Mouse (Mus musculus): ENCODE results near the gene Gon7. TPM values are rescaled to one million over a fixed set of nuclear protein-coding genes. Genes with fewer than 3 reads are reported as not detected.

The Gon7 gene
- polyA plus RNA-seq, 1 experiment from 2014 or later = 43.9 TPM

DNA sequence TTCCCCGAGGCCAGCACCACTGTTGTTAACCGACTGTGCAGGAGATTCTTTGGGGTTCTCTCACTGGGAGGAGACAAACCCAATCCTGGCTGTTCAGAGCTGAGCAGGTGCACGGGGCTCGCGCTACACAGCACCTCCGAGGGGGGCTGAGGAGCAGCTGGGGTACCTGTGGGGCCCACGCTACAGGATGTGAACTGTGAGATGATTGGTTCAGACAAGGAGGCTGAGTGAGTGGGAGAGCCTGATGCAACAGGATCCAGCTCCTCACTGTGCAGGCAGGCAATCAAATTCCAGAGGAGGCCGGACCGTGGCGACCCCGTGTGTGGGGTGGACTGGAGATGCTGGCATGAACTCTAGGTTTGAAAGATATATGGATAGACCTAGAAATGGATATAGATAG lies 35.2 kb downstream of the Gon7 start:
- DNase-seq (ENCODE audit: low spot score) = no peak
- Histone ChIP-seq H3K4me2 (ENCODE audit: low read depth, severe bottlenecking) (no peak overlapping the region), H3K4me3 (ENCODE audit: low read depth, low read length) (no peak overlapping the region), H3K36me3 (ENCODE audit: control insufficient read depth, insufficient read depth, low read length) (no peaks in the 10 kb centered on the region), H3K27ac (replicated peaks; ENCODE audit: low read depth, low read length) (no peak overlapping the region), H3K4me1 (ENCODE audit: control insufficient read depth, insufficient read depth, low read length) (no peaks in the 10 kb centered on the region), H3K9me3 (ENCODE audit: control insufficient read depth, low read length) (no peaks in the 10 kb centered on the region), H3K27me3 (ENCODE audit: control insufficient read depth, insufficient read depth, low read length) (no peaks in the 10 kb centered on the region), H3K9ac (ENCODE audit: low read length) (no peak overlapping the region)
- no peak for ATAC-seq (ENCODE audit: insufficient number of reproducible peaks, low FRiP score, low TSS enrichment, low read depth)
- 60% methylated on average over 11 of the region's 11 CpGs for WGBS

- WGBS = 35% methylated on average over 13 of the region's 13 CpGs
- no peaks in the 10 kb centered on the region for H3K36me3 ChIP-seq (ENCODE audit: control insufficient read depth, insufficient read depth, low read length)
- H3K27me3 ChIP-seq (ENCODE audit: control insufficient read depth, insufficient read depth, low read length) = no peaks in the 10 kb centered on the region
- no peak overlapping the region for H3K4me3 ChIP-seq (ENCODE audit: low read depth, low read length)
- DNase-seq (ENCODE audit: low spot score) (peak; percentile 78), ATAC-seq (ENCODE audit: insufficient number of reproducible peaks, low FRiP score, low TSS enrichment, low read depth) (peak; percentile 45; the same call in 1 of the 2 replicates)
- 0 out of 2 replicates have a peak overlapping the region, but pooled peaks have one; percentile 22 for H3K4me2 ChIP-seq (ENCODE audit: low read depth, severe bottlenecking)
- no peak overlapping the region for H3K27ac ChIP-seq (replicated peaks; ENCODE audit: low read depth, low read length)
- H3K9me3 ChIP-seq (ENCODE audit: control insufficient read depth, low read length) = no peaks in the 10 kb centered on the region
- no peaks in the 10 kb centered on the region for H3K4me1 ChIP-seq (ENCODE audit: control insufficient read depth, insufficient read depth, low read length)
- H3K9ac ChIP-seq (ENCODE audit: low read length) = no peak overlapping the region
Observed at GRCm38 (mm10) chr12:102719552-102720315, 37.9 kb downstream of the Gon7 start.

GRCm38 (mm10) chr12:102714654-102715395 lies 42.8 kb downstream of the Gon7 start:
- Histone ChIP-seq H3K4me2 (ENCODE audit: low read depth, severe bottlenecking) (no peak overlapping the region), H3K9me3 (ENCODE audit: control insufficient read depth, low read length) (no peaks in the 10 kb centered on the region), H3K9ac (ENCODE audit: low read length) (no peak overlapping the region), H3K27me3 (ENCODE audit: control insufficient read depth, insufficient read depth, low read length) (no peaks in the 10 kb centered on the region), H3K36me3 (ENCODE audit: control insufficient read depth, insufficient read depth, low read length) (no peaks in the 10 kb centered on the region), H3K4me3 (ENCODE audit: low read depth, low read length) (no peak overlapping the region), H3K27ac (replicated peaks; ENCODE audit: low read depth, low read length) (no peak overlapping the region), H3K4me1 (ENCODE audit: control insufficient read depth, insufficient read depth, low read length) (0 out of 2 replicates have a peak, but pooled peaks cover 3% of the 10 kb centered on the region)
- ATAC-seq (ENCODE audit: insufficient number of reproducible peaks, low FRiP score, low TSS enrichment, low read depth) = no peak
- WGBS = 89% methylated on average over 10 of the region's 10 CpGs
- DNase-seq (ENCODE audit: low spot score) = no peak

- no peak overlapping the region for H3K9ac ChIP-seq (ENCODE audit: low read length)
- 61% methylated on average over 2 of the region's 2 CpGs for WGBS
- DNase-seq (ENCODE audit: low spot score) = no peak
Observed at GRCm38 (mm10) chr12:102714116-102714515, 43.5 kb downstream of the Gon7 start.

GRCm38 (mm10) chr12:102713153-102713865 lies 44.3 kb downstream of the Gon7 start:
- no peaks in the 10 kb centered on the region for H3K27me3 ChIP-seq (ENCODE audit: control insufficient read depth, insufficient read depth, low read length)
- no peak for ATAC-seq (ENCODE audit: insufficient number of reproducible peaks, low FRiP score, low TSS enrichment, low read depth)
- no peak for DNase-seq (ENCODE audit: low spot score)
- no peaks in the 10 kb centered on the region for H3K36me3 ChIP-seq (ENCODE audit: control insufficient read depth, insufficient read depth, low read length)
- no peak overlapping the region for H3K4me3 ChIP-seq (ENCODE audit: low read depth, low read length)
- WGBS = 60% methylated on average over 20 of the region's 20 CpGs
- H3K4me2 ChIP-seq (ENCODE audit: low read depth, severe bottlenecking) = no peak overlapping the region
- no peaks in the 10 kb centered on the region for H3K9me3 ChIP-seq (ENCODE audit: control insufficient read depth, low read length)
- H3K27ac ChIP-seq (replicated peaks; ENCODE audit: low read depth, low read length) = no peak overlapping the region
- H3K9ac ChIP-seq (ENCODE audit: low read length) = no peak overlapping the region; the same call in 1 of the 2 replicates
- 0 out of 2 replicates have a peak, but pooled peaks cover 3% of the 10 kb centered on the region for H3K4me1 ChIP-seq (ENCODE audit: control insufficient read depth, insufficient read depth, low read length)

More at GRCm38 (mm10) chr12:102714116-102714515, 43.5 kb downstream of the Gon7 start:
- Histone ChIP-seq H3K27me3 (ENCODE audit: control insufficient read depth, insufficient read depth, low read length) (no peaks in the 10 kb centered on the region), H3K4me3 (ENCODE audit: low read depth, low read length) (no peak overlapping the region), H3K36me3 (ENCODE audit: control insufficient read depth, insufficient read depth, low read length) (no peaks in the 10 kb centered on the region), H3K4me2 (ENCODE audit: low read depth, severe bottlenecking) (no peak overlapping the region), H3K4me1 (ENCODE audit: control insufficient read depth, insufficient read depth, low read length) (0 out of 2 replicates have a peak, but pooled peaks cover 3% of the 10 kb centered on the region), H3K9me3 (ENCODE audit: control insufficient read depth, low read length) (no peaks in the 10 kb centered on the region), H3K27ac (replicated peaks; ENCODE audit: low read depth, low read length) (no peak overlapping the region)
- no peak for ATAC-seq (ENCODE audit: insufficient number of reproducible peaks, low FRiP score, low TSS enrichment, low read depth)

GRCm38 (mm10) chr12:102710851-102711375 lies 46.7 kb downstream of the Gon7 start:
- Histone ChIP-seq H3K4me1 (ENCODE audit: control insufficient read depth, insufficient read depth, low read length) (0 out of 2 replicates have a peak, but pooled peaks cover 3% of the 10 kb centered on the region), H3K27ac (replicated peaks; ENCODE audit: low read depth, low read length) (no peak overlapping the region), H3K27me3 (ENCODE audit: control insufficient read depth, insufficient read depth, low read length) (no peaks in the 10 kb centered on the region), H3K4me3 (ENCODE audit: low read depth, low read length) (no peak overlapping the region), H3K9ac (ENCODE audit: low read length) (no peak overlapping the region), H3K4me2 (ENCODE audit: low read depth, severe bottlenecking) (no peak overlapping the region), H3K9me3 (ENCODE audit: control insufficient read depth, low read length) (no peaks in the 10 kb centered on the region), H3K36me3 (ENCODE audit: control insufficient read depth, insufficient read depth, low read length) (no peaks in the 10 kb centered on the region)
- ATAC-seq (ENCODE audit: insufficient number of reproducible peaks, low FRiP score, low TSS enrichment, low read depth) (no peak), DNase-seq (ENCODE audit: low spot score) (no peak)
- WGBS = 57% methylated on average over 4 of the region's 4 CpGs

GRCm38 (mm10) chr12:102709896-102710295 lies 47.7 kb downstream of the Gon7 start:
- H3K27ac ChIP-seq (replicated peaks; ENCODE audit: low read depth, low read length) = no peak overlapping the region
- 90% methylated on average over 5 of the region's 5 CpGs for WGBS
- H3K9me3 ChIP-seq (ENCODE audit: control insufficient read depth, low read length) = no peaks in the 10 kb centered on the region
- H3K27me3 ChIP-seq (ENCODE audit: control insufficient read depth, insufficient read depth, low read length) = no peaks in the 10 kb centered on the region
- H3K36me3 ChIP-seq (ENCODE audit: control insufficient read depth, insufficient read depth, low read length) = no peaks in the 10 kb centered on the region
- no peak for DNase-seq (ENCODE audit: low spot score)
- peaks cover 3% of the 10 kb centered on the region; the same call in 1 of the 2 replicates for H3K4me1 ChIP-seq (ENCODE audit: control insufficient read depth, insufficient read depth, low read length)
- H3K4me2 ChIP-seq (ENCODE audit: low read depth, severe bottlenecking) = no peak overlapping the region
- ATAC-seq (ENCODE audit: insufficient number of reproducible peaks, low FRiP score, low TSS enrichment, low read depth) = no peak
- H3K4me3 ChIP-seq (ENCODE audit: low read depth, low read length) = no peak overlapping the region
- no peak overlapping the region for H3K9ac ChIP-seq (ENCODE audit: low read length)

GRCm38 (mm10) chr12:102708220-102708619 lies 49.4 kb downstream of the Gon7 start:
- Histone ChIP-seq H3K9ac (ENCODE audit: low read length) (no peak overlapping the region), H3K4me3 (ENCODE audit: low read depth, low read length) (no peak overlapping the region), H3K9me3 (ENCODE audit: control insufficient read depth, low read length) (no peaks in the 10 kb centered on the region), H3K36me3 (ENCODE audit: control insufficient read depth, insufficient read depth, low read length) (no peaks in the 10 kb centered on the region), H3K4me1 (ENCODE audit: control insufficient read depth, insufficient read depth, low read length) (peaks cover 7% of the 10 kb centered on the region), H3K4me2 (ENCODE audit: low read depth, severe bottlenecking) (no peak overlapping the region), H3K27ac (replicated peaks; ENCODE audit: low read depth, low read length) (no peak overlapping the region), H3K27me3 (ENCODE audit: control insufficient read depth, insufficient read depth, low read length) (no peaks in the 10 kb centered on the region)
- ATAC-seq (ENCODE audit: insufficient number of reproducible peaks, low FRiP score, low TSS enrichment, low read depth) = no peak
- 85% methylated on average over 11 of the region's 11 CpGs for WGBS
- DNase-seq (ENCODE audit: low spot score) = no peak
